Mouse (Mus musculus): Measurements from ENCODE around the gene Ndufs2. TPM values are rescaled to one million over a fixed set of nuclear protein-coding genes. Genes with fewer than 3 reads are reported as not detected.

Ndufs2 gene
- total and polyA plus RNA-seq, 2 experiments, result 174 to 272 TPM

DNA sequence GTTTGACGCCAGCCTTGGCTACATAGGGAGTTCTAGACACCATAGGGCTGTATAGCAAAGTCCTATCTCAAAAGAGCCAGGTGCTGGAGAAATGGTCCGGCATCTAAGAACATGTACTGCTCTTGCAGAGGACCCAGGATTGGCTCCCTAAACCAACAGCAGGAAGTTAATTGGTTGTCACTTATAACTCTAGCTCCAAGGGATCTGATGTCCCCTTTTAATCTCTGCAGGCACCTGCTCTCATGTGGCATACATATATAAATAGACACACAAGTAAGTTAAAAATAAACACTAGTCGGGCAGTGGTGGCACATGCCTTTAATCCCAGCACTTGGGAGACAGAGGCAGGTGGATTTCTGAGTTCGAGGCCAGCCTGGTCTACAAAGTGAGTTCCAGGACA is 15.4 kb downstream of the Ndufs2 start:
- Histone ChIP-seq H3K79me2 (ENCODE audit: control insufficient read depth, insufficient read depth, low read length) (no peaks in the 10 kb centered on the region; the same call in 1 of the 2 replicates), H3K4me1 (ENCODE audit: control insufficient read depth, insufficient read depth, low read length) (peaks cover 17% of the 10 kb centered on the region), H3K27me3 (ENCODE audit: control insufficient read depth, insufficient read depth, low read length) (no peaks in the 10 kb centered on the region), H3K27ac (replicated peaks; ENCODE audit: insufficient read depth, low read depth, low read length) (no peak overlapping the region), H3K36me3 (ENCODE audit: control insufficient read depth, insufficient read depth, low read length) (peaks cover 39% of the 10 kb centered on the region), H3K4me3 (ENCODE audit: insufficient read depth, low read depth, low read length) (no peak overlapping the region), H3K9ac (ENCODE audit: low read depth, low read length) (no peak overlapping the region)
- DNase-seq (ENCODE audit: extremely low read depth, low read depth, low spot score), result no peak
- 85% methylated on average over 4 of the region's 4 CpGs for WGBS
- TF ChIP-seq CTCF (IDR thresholded peaks at IDR 0.05; ENCODE audit: low read depth, low read length), result no peak
- TF ChIP-seq POLR2A (IDR thresholded peaks at IDR 0.05; ENCODE audit: extremely low read depth, insufficient read depth, low read length), result no peak

DNA sequence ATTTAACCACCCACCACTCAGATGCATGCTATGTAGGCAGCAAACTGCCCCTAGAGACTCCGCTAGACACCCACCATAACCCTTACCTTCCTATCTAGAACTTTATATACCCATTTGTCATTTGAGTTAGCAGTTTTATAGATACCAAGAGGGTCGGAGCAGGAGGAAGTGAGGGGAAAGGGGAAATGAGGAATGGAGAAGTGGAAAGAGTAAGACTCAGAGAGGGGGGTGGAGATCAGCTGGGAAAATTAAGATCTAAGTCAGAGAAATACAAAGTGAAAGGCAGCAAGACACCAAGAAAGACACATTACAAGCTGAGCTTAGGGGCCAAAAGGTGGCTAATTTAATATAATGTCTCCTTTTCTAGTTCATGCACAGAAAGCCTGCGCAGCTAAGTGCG is 16.6 kb downstream of the Ndufs2 start:
- H3K27ac ChIP-seq (replicated peaks; ENCODE audit: insufficient read depth, low read depth, low read length), result peak overlapping the region; percentile 27; the same call in 1 of the 2 replicates
- WGBS, result 95% methylated on average over 4 of the region's 4 CpGs

DNA sequence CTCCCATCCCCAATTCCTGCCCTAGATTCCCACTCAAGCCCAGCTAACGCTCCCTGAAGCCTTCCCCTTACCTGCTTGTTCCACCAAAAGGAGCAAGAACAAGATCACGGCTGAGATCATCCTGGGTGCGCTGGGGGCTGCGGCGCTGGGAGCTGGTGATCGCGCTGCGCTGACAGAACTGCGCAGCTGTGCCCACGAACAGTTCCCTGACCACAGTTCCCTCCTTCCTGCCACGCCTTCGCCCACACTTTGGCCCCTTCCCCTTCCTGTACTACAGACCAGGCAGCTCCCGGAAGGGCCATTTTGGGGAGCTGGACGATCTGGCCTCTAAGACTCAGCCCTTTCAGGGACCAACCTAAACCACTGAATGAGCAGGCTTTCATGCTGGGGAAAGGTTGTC is 17.1 kb downstream of the Ndufs2 start, which contains the start of gene Fcer1g:
TSS of gene Fcer1g (minus strand) at position 240 of the 400 bp plus-strand sequence.
- no peaks in the 10 kb centered on the region for H3K79me2 ChIP-seq (ENCODE audit: control insufficient read depth, insufficient read depth, low read length)
- peaks cover 32% of the 10 kb centered on the region for H3K36me3 ChIP-seq (ENCODE audit: control insufficient read depth, insufficient read depth, low read length)
- H3K4me1 ChIP-seq (ENCODE audit: control insufficient read depth, insufficient read depth, low read length), result peaks cover 24% of the 10 kb centered on the region
- peak within 1 kb of the TSS; percentile 54 for H3K4me3 ChIP-seq (ENCODE audit: insufficient read depth, low read depth, low read length)
- DNase-seq (ENCODE audit: extremely low read depth, low read depth, low spot score), result no peak
- WGBS, result 89% methylated on average over 14 of the region's 14 CpGs
- no peaks in the 10 kb centered on the region for H3K27me3 ChIP-seq (ENCODE audit: control insufficient read depth, insufficient read depth, low read length)
- peak within 1 kb of the TSS; percentile 98 for H3K27ac ChIP-seq (replicated peaks; ENCODE audit: insufficient read depth, low read depth, low read length)
- H3K9ac ChIP-seq (ENCODE audit: low read depth, low read length), result peak within 1 kb of the TSS; percentile 58
- TF ChIP-seq CTCF (IDR thresholded peaks at IDR 0.05; ENCODE audit: low read depth, low read length), result no peak
- 0 out of 2 replicates have a peak, but pooled peaks have one; percentile 38 for TF ChIP-seq POLR2A (IDR thresholded peaks at IDR 0.05; ENCODE audit: extremely low read depth, insufficient read depth, low read length)

More for the DNA sequence above, 16.6 kb downstream of the Ndufs2 start:
- Histone ChIP-seq H3K36me3 (ENCODE audit: control insufficient read depth, insufficient read depth, low read length) (peaks cover 34% of the 10 kb centered on the region), H3K9ac (ENCODE audit: low read depth, low read length) (no peak overlapping the region; the same call in 1 of the 2 replicates), H3K4me3 (ENCODE audit: insufficient read depth, low read depth, low read length) (no peak overlapping the region), H3K27me3 (ENCODE audit: control insufficient read depth, insufficient read depth, low read length) (no peaks in the 10 kb centered on the region), H3K4me1 (ENCODE audit: control insufficient read depth, insufficient read depth, low read length) (peaks cover 22% of the 10 kb centered on the region), H3K79me2 (ENCODE audit: control insufficient read depth, insufficient read depth, low read length) (no peaks in the 10 kb centered on the region)
- no peak for TF ChIP-seq POLR2A (IDR thresholded peaks at IDR 0.05; ENCODE audit: extremely low read depth, insufficient read depth, low read length)
- TF ChIP-seq CTCF (IDR thresholded peaks at IDR 0.05; ENCODE audit: low read depth, low read length), result no peak
- DNase-seq (ENCODE audit: extremely low read depth, low read depth, low spot score), result no peak

GRCm38 (mm10) chr1:171232800-171233730 is 18.1 kb downstream of the Ndufs2 start:
- Histone ChIP-seq H3K4me3 (ENCODE audit: insufficient read depth, low read depth, low read length) (peak overlapping the region; percentile 14; the same call in 1 of the 2 replicates), H3K4me1 (ENCODE audit: control insufficient read depth, insufficient read depth, low read length) (peaks cover 24% of the 10 kb centered on the region), H3K36me3 (ENCODE audit: control insufficient read depth, insufficient read depth, low read length) (peaks cover 27% of the 10 kb centered on the region), H3K27me3 (ENCODE audit: control insufficient read depth, insufficient read depth, low read length) (no peaks in the 10 kb centered on the region), H3K9ac (ENCODE audit: low read depth, low read length) (peak overlapping the region; percentile 58), H3K27ac (replicated peaks; ENCODE audit: insufficient read depth, low read depth, low read length) (peak overlapping the region; percentile 98), H3K79me2 (ENCODE audit: control insufficient read depth, insufficient read depth, low read length) (no peaks in the 10 kb centered on the region)
- TF ChIP-seq CTCF (IDR thresholded peaks at IDR 0.05; ENCODE audit: low read depth, low read length), result no peak
- no peak for TF ChIP-seq POLR2A (IDR thresholded peaks at IDR 0.05; ENCODE audit: extremely low read depth, insufficient read depth, low read length)
- WGBS, result 62% methylated on average over 12 of the region's 12 CpGs
- DNase-seq (ENCODE audit: extremely low read depth, low read depth, low spot score), result peak; percentile 86

GRCm38 (mm10) chr1:171232348-171232747 is 18.8 kb downstream of the Ndufs2 start:
- Histone ChIP-seq H3K9ac (ENCODE audit: low read depth, low read length) (peak overlapping the region; percentile 58; the same call in 1 of the 2 replicates), H3K27me3 (ENCODE audit: control insufficient read depth, insufficient read depth, low read length) (no peaks in the 10 kb centered on the region), H3K79me2 (ENCODE audit: control insufficient read depth, insufficient read depth, low read length) (no peaks in the 10 kb centered on the region), H3K4me1 (ENCODE audit: control insufficient read depth, insufficient read depth, low read length) (peaks cover 24% of the 10 kb centered on the region), H3K27ac (replicated peaks; ENCODE audit: insufficient read depth, low read depth, low read length) (peak overlapping the region; percentile 98), H3K4me3 (ENCODE audit: insufficient read depth, low read depth, low read length) (no peak overlapping the region), H3K36me3 (ENCODE audit: control insufficient read depth, insufficient read depth, low read length) (peaks cover 22% of the 10 kb centered on the region)
- TF ChIP-seq POLR2A (IDR thresholded peaks at IDR 0.05; ENCODE audit: extremely low read depth, insufficient read depth, low read length) (no peak), CTCF (IDR thresholded peaks at IDR 0.05; ENCODE audit: low read depth, low read length) (no peak)
- peak; percentile 94 for DNase-seq (ENCODE audit: extremely low read depth, low read depth, low spot score)
- 20% methylated on average over 5 of the region's 5 CpGs for WGBS

All from liver, adult 2 months (tissue).